Mouse (Mus musculus): ENCODE measurements around the gene Mcoln2. TPM values are rescaled to one million over a fixed set of nuclear protein-coding genes. Genes with fewer than 3 reads are reported as not detected.
"Not testable (repeated sequence)": the region's sequence is repeated elsewhere in the genome, so short reads cannot be mapped to it uniquely, and the experiment has no call there.

Mcoln2 gene
- total RNA-seq, 2 experiments from 2014 or later = 6.5 TPM; not detected in 1

DNA sequence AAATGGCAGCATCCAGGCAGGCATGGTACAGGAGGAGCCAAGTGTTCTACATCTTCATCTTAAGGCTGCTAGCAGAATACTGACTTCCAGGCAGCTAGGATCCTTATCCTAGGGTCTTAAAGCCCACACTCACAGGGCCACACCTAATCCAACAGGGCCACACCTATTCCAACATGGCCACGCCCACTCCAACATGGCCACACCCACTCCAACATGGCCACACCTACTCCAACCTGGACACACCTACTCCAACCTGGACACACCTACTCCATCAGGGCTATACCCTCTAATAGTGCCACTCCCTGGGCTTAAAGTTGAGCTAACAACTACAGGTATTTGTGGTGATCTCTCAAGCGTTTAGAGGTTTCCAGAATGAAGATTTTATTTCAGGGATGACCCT, 30.7 kb downstream of the Mcoln2 start:
- no peak for ATAC-seq (replicated peaks; ENCODE audit: low FRiP score, poor library complexity, severe bottlenecking)

GRCm38 (mm10) chr3:146180986-146181385, 31.4 kb downstream of the Mcoln2 start:
- no peak for ATAC-seq (replicated peaks; ENCODE audit: low FRiP score, poor library complexity, severe bottlenecking)

DNA sequence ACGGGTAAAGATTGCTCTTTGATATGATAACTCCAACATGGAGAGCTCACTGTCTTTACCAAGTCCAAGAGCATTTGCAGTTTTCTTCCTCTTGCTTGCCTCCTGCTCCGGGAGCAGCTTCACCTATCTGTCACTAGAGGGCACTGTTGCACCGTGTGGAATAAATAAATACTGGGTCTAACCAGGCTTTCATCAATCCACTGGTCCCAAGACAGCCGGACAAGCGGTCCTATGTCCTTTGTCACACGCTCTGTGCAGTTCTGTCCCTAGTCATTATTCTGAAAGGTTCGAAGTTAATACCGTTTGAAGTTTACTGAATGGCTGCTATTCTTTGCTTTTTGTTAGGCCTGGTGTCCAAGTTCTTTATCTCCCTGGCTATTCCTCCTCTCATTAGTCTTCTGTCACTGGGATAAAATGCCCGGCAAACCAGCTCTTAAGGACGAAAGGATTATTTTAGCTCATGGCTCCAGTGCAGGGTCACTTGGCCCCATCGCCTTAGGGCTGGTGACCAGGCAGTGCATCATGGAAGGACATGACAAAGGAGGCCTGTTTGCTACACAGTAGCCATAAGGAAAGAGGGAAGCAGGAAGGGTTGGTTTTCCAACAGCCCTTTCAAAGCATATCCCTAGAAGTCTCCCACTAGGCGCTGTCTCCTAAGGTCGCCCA, 35.5 kb downstream of the Mcoln2 start:
- ATAC-seq (replicated peaks; ENCODE audit: low FRiP score, poor library complexity, severe bottlenecking) = 0 out of 2 replicates have a peak, but pooled peaks have one; percentile 53

DNA sequence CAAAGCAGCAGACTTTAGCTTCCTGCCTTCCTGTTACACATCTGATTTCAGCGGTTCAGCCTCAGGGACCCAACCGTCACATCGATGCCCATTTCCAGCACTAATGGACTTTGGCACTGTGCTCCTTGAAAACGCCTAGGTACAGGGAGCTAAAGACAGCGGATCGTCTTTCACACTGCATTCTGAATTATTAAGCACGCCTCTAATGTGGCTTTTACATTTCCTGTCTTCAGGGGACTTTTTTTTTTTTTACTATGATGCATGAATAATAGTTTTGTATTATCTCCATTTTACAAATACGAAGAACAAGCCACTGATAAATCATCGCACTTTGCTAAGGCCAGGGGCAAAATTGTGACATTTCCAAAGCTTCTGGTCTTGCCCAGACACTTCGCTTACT, 36.4 kb downstream of the Mcoln2 start:
- no peak for ATAC-seq (replicated peaks; ENCODE audit: low FRiP score, poor library complexity, severe bottlenecking)

DNA sequence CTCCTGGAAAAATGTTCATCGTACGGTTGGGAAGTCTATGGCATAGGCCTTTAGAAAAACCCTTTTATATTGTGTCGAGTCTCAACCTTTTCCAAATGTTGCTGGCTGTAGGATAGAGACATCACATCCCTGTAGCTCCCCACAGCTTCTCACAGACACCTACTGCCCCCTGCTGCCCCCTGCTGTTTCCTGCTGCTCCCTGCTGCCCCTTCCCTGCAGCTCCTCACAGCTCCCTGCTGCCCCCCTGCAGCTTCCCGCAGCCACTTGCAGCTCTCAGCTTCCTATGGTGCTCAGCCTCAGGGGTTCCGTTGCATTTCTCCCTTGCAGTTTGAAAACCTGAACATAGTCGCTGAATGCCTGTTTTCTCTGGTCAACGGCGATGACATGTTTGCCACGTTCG, 40.3 kb downstream of the Mcoln2 start:
- no peak for ATAC-seq (replicated peaks; ENCODE audit: low FRiP score, poor library complexity, severe bottlenecking)

DNA sequence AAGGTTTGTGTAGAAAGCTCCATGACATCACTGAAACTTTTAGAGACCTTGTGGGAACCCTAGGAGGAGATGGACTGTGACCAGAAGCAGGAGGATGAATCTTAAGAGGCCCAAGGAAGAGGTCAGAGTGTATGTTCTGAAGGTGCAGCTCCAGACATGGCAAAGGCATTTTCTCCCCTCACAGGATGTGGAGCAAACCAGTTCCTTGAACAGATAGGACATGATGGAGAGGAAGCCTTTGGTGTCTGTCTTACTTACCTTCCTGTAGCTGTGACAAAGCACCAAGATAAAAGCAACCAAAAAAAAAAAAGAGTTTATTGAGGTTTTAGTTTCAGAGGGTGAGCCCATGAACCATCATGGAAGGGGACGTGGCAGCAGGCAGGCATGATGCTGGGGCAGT, 42.9 kb downstream of the Mcoln2 start:
- ATAC-seq (replicated peaks; ENCODE audit: low FRiP score, poor library complexity, severe bottlenecking) = no peak

DNA sequence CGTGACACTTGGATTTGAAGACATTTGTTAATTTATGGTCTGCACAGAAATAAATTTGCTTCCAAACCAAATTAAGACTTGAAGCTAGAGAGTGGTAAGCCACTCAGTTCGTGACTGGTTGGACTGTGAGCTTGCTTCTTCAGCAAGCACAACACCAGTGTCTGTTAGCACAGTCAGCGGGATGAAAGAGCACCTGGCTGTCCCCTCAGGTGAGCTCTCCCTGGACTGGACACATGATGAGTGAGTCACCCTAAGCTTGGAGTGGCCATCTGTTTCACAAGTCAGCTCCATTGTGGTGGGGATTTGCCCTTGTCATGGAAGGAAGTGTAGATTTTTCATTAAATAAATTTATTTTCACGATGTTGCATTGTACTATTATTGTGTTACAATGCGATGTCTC, 45.5 kb downstream of the Mcoln2 start:
- no peak for ATAC-seq (replicated peaks; ENCODE audit: low FRiP score, poor library complexity, severe bottlenecking)

GRCm38 (mm10) chr3:146196301-146196700, 46.7 kb downstream of the Mcoln2 start:
- ATAC-seq (replicated peaks; ENCODE audit: low FRiP score, poor library complexity, severe bottlenecking) = no peak

- no peak for ATAC-seq (replicated peaks; ENCODE audit: low FRiP score, poor library complexity, severe bottlenecking)
Observed at GRCm38 (mm10) chr3:146196780-146197743, 47.4 kb downstream of the Mcoln2 start.

DNA sequence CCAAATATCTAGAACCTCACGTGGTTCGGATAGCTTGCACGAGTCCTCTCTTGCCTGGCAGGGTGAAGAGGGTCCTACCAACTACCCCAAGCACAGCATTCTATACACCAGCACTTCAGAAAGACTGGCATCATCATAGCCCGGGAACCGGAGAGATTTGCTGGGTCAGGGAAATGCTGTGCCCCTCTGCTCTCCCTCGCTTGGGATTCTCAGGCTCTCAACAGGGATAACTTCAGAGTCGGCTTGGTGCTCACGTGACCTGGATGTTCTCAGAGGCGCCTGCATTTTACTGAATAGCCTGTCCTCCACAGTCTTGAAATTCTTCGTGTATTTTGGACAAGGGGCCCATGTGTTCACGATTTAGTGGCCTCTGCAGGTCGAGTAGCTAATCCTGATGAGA, 48.2 kb downstream of the Mcoln2 start:
- no peak for ATAC-seq (replicated peaks; ENCODE audit: low FRiP score, poor library complexity, severe bottlenecking)

DNA sequence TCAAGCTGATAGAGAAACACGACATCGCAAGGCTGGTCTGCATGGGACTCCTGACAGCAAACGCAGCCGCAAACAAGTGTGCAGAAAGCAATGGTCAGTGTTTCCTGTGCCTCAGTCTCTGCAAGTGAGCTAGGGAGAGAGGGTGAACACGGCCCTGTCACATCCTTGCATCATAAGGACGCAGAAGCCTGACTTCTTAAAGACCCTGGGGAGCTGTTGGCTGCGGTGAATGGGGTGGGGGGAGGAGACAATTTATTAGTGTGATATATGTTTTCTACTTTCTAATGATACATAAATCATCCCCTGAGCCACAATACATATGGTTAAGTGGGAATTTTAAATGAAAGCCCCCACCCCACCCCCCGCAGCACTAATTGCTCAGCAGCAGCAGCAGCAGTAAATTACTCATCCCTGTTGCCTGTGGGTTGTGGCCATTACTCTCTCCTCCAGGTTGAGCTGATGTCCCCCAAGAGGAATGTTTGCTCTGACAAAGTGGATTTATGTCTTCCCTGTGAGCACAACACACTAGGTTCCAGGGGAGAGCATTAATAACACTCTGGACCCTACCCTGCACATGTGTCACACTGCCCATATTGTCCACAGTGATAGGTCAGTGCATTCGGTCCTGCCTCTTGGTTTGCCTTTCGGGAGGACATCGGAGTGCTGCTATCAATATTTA, 49.3 kb downstream of the Mcoln2 start:
- no peak for ATAC-seq (replicated peaks; ENCODE audit: low FRiP score, poor library complexity, severe bottlenecking)

GRCm38 (mm10) chr3:146199486-146199885, 49.9 kb downstream of the Mcoln2 start:
- ATAC-seq (replicated peaks; ENCODE audit: low FRiP score, poor library complexity, severe bottlenecking) = no peak

DNA sequence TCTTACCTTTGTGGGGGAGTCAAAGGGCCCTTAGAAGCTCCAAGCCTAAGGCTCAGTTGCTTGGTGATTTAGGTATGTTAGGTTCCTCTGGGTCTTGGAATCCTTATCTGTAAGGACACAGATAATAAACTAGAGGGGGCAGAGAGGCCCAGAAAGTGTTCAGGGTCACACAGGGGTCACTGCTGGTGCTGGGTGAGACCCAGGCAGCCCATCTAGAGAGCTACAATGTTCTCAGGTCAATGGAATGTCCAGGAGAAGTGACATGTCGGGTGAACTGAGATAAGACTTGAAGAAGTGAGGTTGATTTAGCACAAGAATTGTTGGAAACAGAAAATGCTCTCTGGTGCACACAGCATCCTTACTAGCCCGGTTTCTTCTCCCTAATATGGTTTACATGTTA, 54.7 kb downstream of the Mcoln2 start:
- ATAC-seq (replicated peaks; ENCODE audit: low FRiP score, poor library complexity, severe bottlenecking) = no peak

DNA sequence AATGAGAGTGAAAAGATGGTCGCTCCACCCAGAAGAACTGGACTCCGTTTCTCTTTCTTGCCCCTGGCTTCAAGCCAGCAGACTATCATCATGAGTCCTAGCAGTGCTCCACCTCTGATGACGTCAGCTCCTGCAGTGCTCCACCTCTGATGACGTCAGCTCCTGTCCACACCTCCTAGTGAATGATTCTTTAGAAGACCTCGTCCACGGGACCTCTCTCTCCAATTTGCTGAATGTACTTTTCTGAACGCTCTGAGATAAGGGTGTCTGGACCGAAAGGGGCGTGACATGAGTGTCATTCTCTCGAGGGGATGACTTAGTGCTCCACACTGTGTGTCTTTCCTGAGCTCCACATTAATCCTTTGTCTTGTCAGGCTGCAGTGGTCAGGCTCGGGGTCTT, 55.7 kb downstream of the Mcoln2 start:
- ATAC-seq (replicated peaks; ENCODE audit: low FRiP score, poor library complexity, severe bottlenecking) = no peak

- ATAC-seq (replicated peaks; ENCODE audit: low FRiP score, poor library complexity, severe bottlenecking) = no peak
Observed at GRCm38 (mm10) chr3:146206635-146207034, 57.0 kb downstream of the Mcoln2 start.

DNA sequence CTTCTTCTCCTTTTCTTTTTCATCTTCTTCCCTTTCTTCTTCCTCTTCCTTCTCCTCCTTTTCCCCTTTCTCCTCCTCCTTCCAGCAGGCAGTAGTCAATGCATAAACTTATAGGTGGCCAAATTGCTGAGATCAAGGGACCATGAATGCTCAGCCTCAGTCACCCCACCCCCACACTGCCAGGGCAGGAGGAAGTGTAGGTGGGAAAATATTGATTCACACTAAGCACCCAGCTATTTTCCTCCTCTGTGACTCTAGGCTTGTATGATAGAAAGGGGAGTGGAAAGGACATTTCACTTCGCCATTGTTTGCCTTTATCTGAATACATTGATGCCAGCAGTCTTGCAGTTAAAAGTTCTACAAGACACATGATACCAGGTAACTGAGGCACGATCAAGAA, 57.8 kb downstream of the Mcoln2 start:
- no peak for ATAC-seq (replicated peaks; ENCODE audit: low FRiP score, poor library complexity, severe bottlenecking)

DNA sequence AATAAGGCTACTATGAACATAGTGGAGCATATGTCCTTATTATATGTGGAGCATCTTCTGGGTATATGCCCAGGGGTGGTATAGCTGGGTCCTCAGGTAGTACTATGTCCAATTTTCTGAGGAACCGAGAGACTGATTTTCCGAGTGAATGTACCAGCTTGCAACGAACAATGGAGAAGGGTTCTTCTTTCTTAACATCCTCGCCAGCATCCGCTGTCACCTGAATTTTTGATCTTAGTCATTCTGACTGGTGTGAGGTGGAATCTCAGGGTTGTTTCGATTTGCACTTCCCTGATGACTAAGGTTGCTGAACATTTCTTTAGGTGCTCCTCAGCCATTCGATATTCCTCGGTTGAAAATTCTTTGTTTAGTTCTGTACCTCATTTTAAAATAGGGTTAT, 60.1 kb downstream of the Mcoln2 start:
- ATAC-seq (replicated peaks; ENCODE audit: low FRiP score, poor library complexity, severe bottlenecking) = not testable (repeated sequence)

DNA sequence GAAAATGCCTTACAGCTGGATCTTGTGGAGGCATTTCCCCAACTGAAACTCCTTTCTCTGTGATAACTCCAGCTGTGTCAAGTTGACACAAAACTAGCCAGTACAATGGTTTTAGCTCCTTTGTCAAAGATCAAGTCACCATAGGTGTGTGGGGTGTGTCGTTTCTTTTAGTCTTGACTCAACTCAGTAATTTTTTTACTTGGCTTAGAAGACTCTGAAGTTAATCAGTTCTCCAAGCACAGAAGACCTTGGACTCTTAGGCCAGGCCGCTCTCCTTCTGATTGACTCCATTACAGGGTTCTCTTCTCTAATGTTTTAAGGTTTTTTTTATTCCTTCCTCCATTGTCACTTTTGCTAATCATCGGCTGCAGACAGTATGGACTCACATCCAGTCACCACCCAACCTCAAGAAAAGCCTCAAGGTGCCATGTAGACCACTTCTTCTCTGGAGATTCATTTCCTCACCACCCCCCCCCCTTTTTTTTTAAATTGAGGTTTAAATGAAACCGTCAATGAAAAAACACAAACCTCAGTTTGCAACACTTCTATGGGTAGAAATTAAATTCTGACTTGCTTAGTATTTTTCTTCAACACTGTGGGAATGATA, 61.6 kb downstream of the Mcoln2 start:
- no peak for ATAC-seq (replicated peaks; ENCODE audit: low FRiP score, poor library complexity, severe bottlenecking)

GRCm38 (mm10) chr3:146211964-146212363, 62.3 kb downstream of the Mcoln2 start:
- ATAC-seq (replicated peaks; ENCODE audit: low FRiP score, poor library complexity, severe bottlenecking) = no peak

- no peak for ATAC-seq (replicated peaks; ENCODE audit: low FRiP score, poor library complexity, severe bottlenecking)
Observed at GRCm38 (mm10) chr3:146213336-146213735, 63.7 kb downstream of the Mcoln2 start.

Data from erythroid progenitor cell, adult 5-6 weeks (primary cell).